Mouse (Mus musculus): Measurements from ENCODE around the gene Crtc2.

GRCm38 (mm10) chr3:90213956-90214684, 39.8 kb upstream of the Crtc2 start:
- TF ChIP-seq CHD2 (IDR thresholded peaks at IDR 0.05; ENCODE audit: low read depth, low read length) (no peak), MAFK (IDR thresholded peaks at IDR 0.05; ENCODE audit: insufficient read depth, low read depth, low read length) (no peak), ZNF384 (IDR thresholded peaks at IDR 0.05; ENCODE audit: low read depth, low read length) (no peak)
